Mouse (Mus musculus): Measurements from ENCODE around the gene Itpr1. TPM values are rescaled to one million over a fixed set of nuclear protein-coding genes. Genes with fewer than 3 reads are reported as not detected.
"Not testable (repeated sequence)": the region's sequence is repeated elsewhere in the genome, so short reads cannot be mapped to it uniquely, and the experiment has no call there.

Gene Itpr1
- polyA plus RNA-seq, 1 experiment from 2014 or later = 11.4 TPM

DNA sequence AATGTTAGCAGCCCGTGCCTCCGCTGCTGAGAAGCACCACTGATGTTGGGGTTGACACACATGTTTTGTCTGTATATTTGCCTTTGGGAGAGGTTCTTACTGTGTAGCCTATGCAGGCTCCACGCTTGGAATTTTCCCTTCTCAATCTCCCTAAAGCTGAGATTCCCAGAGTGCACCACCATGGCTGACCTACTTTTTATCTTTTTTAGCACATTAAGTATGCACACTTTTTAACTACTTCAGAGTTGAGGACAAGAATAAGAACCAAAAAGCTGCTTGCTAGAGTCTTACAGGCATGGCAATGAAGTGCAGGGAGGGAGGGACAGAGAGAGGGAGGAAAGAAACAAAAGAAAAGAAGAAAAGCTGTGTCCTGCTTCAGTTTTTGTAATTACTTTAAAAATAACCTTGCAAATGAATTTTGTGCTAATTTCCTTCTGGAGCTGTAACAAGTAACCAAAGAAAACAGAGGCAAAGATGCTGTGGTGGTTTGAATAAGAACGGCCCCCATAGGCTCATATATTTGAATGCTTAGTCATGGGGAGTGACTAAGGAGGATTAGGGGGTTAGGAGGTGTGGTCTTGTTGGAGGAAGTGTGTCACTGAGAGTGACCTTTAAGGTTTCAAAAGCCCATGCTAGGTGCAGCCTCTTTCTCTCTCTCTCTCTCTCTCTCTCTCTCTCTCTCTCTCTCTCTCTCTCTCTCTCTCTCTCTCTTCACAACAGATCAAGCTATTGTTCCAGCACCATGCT lies 344.9 kb downstream of the Itpr1 start:
- no peaks in the 10 kb centered on the region for H3K4me1 ChIP-seq (ENCODE audit: control insufficient read depth, insufficient read depth, low read length)
- no peak overlapping the region for H3K4me2 ChIP-seq (ENCODE audit: low read depth, low read length)
- no peaks in the 10 kb centered on the region for H3K27me3 ChIP-seq (ENCODE audit: control insufficient read depth, insufficient read depth, low read length)
- no peaks in the 10 kb centered on the region for H3K9me3 ChIP-seq (replicated peaks; ENCODE audit: control insufficient read depth, low read length)
- no peak overlapping the region for H3K9ac ChIP-seq (ENCODE audit: low read length)
- no peak overlapping the region for H3K4me3 ChIP-seq (replicated peaks; ENCODE audit: low read length)
- 84% methylated on average over 4 of the region's 4 CpGs for WGBS
- no peak for ATAC-seq (ENCODE audit: insufficient read depth, low FRiP score)
- H3K36me3 ChIP-seq (ENCODE audit: control insufficient read depth, insufficient read depth, low read length) = no peaks in the 10 kb centered on the region
- H3K27ac ChIP-seq (ENCODE audit: low read length) = no peak overlapping the region

DNA sequence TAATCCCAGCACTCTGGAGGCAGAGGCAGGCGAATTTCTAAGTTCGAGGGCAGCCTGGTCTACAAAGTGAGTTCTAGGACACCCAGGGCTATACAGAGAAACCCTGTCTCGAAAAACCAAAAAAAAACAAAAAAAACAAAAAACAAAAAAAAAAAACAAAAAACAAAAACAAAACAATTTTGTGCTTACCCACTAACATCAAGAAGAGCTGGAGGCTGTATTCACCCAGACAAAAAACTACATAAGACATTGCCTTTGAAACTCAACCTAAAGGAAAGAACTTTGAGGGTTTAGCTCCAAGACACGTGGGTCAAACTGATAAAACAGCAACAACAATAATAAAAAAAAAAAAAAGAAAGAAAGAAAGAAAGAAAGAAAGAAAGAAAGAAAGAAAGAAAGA lies 346.3 kb downstream of the Itpr1 start:
- not testable (repeated sequence) for H3K4me1 ChIP-seq (ENCODE audit: control insufficient read depth, insufficient read depth, low read length); H3K4me2 ChIP-seq (ENCODE audit: low read depth, low read length)

DNA sequence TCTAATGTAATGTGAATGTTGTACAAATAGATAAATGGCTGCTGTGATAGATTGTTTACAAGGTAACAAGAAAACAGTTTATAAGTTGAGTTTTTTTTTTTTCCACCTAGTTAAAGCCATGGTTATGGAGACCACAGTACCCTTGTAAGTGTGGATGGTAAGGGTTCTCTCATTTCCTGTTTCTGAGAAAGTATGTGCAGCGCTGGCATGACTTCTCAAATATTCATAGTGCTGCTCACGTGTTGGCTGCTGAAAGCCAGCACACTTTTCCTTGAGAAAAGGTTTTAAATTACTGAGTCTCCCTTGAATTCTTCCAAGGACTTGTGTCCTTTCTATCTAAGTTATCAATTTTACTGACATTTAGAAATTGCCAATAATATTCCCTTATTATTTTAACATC lies 350.1 kb downstream of the Itpr1 start:
- WGBS = 77% methylated on average over 2 of the region's 2 CpGs
- no peak overlapping the region for H3K27ac ChIP-seq (ENCODE audit: low read length)
- H3K4me3 ChIP-seq (replicated peaks; ENCODE audit: low read length) = no peak overlapping the region
- no peaks in the 10 kb centered on the region for H3K36me3 ChIP-seq (ENCODE audit: control insufficient read depth, insufficient read depth, low read length)
- H3K27me3 ChIP-seq (ENCODE audit: control insufficient read depth, insufficient read depth, low read length) = no peaks in the 10 kb centered on the region
- no peak overlapping the region for H3K4me2 ChIP-seq (ENCODE audit: low read depth, low read length)
- no peaks in the 10 kb centered on the region for H3K4me1 ChIP-seq (ENCODE audit: control insufficient read depth, insufficient read depth, low read length)
- ATAC-seq (ENCODE audit: insufficient read depth, low FRiP score) = no peak
- H3K9ac ChIP-seq (ENCODE audit: low read length) = no peak overlapping the region
- H3K9me3 ChIP-seq (replicated peaks; ENCODE audit: control insufficient read depth, low read length) = no peaks in the 10 kb centered on the region

More for the DNA sequence above, 346.3 kb downstream of the Itpr1 start:
- not testable (repeated sequence) for H3K36me3 ChIP-seq (ENCODE audit: control insufficient read depth, insufficient read depth, low read length); H3K27me3 ChIP-seq (ENCODE audit: control insufficient read depth, insufficient read depth, low read length); H3K9me3 ChIP-seq (replicated peaks; ENCODE audit: control insufficient read depth, low read length); H3K27ac ChIP-seq (ENCODE audit: low read length); H3K4me3 ChIP-seq (replicated peaks; ENCODE audit: low read length); ATAC-seq (ENCODE audit: insufficient read depth, low FRiP score); H3K9ac ChIP-seq (ENCODE audit: low read length)
- 87% methylated on average over 4 of the region's 4 CpGs for WGBS

DNA sequence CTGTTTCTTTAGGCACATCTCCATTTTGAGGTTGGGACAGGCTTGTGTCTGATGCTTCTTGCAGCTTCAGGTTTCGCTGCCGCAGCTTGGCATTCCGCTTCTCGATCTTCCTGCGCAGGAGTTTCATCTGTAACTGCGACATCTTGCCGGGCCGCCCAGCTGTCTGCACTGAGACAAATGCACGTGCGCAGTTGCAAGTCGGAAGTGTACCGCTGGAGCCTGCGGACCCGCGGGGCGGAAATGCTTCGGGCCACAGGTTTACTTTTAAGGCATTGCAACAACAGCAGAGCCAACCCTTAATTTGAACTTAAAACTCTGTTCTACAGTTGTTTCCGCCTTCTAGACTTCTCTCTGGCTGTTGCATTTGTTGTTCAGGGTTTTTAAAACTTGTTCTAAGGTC lies 352.6 kb downstream of the Itpr1 start:
- H3K4me3 ChIP-seq (replicated peaks; ENCODE audit: low read length); H3K9me3 ChIP-seq (replicated peaks; ENCODE audit: control insufficient read depth, low read length); H3K4me2 ChIP-seq (ENCODE audit: low read depth, low read length); H3K27me3 ChIP-seq (ENCODE audit: control insufficient read depth, insufficient read depth, low read length); ATAC-seq (ENCODE audit: insufficient read depth, low FRiP score); H3K4me1 ChIP-seq (ENCODE audit: control insufficient read depth, insufficient read depth, low read length); H3K9ac ChIP-seq (ENCODE audit: low read length); H3K27ac ChIP-seq (ENCODE audit: low read length); H3K36me3 ChIP-seq (ENCODE audit: control insufficient read depth, insufficient read depth, low read length): not testable (repeated sequence)
- WGBS = 76% methylated on average over 18 of the region's 18 CpGs

DNA sequence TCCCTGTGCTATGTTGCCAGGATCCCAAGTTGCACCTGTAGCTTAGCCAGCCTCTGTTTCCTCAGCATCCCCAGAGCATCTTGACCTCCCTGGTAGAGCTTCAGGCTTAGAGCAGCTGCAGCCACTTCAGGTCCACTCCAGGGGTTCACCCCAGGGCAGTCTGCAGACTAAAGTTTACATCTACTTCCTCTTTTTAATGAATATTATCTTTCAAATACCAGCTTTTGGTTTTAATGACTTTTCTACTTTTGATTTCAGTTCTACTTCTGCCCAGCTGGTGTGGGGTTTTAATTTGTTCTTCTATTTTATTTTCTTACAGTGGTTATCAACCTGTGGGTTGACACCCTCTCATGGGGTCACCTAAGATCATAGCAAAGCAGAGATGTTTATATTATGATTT lies 353.7 kb downstream of the Itpr1 start:
- Histone ChIP-seq H3K9ac (ENCODE audit: low read length) (no peak overlapping the region), H3K9me3 (replicated peaks; ENCODE audit: control insufficient read depth, low read length) (no peaks in the 10 kb centered on the region), H3K4me2 (ENCODE audit: low read depth, low read length) (no peak overlapping the region), H3K4me3 (replicated peaks; ENCODE audit: low read length) (no peak overlapping the region), H3K27me3 (ENCODE audit: control insufficient read depth, insufficient read depth, low read length) (no peaks in the 10 kb centered on the region), H3K4me1 (ENCODE audit: control insufficient read depth, insufficient read depth, low read length) (peaks cover 12% of the 10 kb centered on the region), H3K27ac (ENCODE audit: low read length) (no peak overlapping the region), H3K36me3 (ENCODE audit: control insufficient read depth, insufficient read depth, low read length) (no peaks in the 10 kb centered on the region)
- no peak for ATAC-seq (ENCODE audit: insufficient read depth, low FRiP score)

DNA sequence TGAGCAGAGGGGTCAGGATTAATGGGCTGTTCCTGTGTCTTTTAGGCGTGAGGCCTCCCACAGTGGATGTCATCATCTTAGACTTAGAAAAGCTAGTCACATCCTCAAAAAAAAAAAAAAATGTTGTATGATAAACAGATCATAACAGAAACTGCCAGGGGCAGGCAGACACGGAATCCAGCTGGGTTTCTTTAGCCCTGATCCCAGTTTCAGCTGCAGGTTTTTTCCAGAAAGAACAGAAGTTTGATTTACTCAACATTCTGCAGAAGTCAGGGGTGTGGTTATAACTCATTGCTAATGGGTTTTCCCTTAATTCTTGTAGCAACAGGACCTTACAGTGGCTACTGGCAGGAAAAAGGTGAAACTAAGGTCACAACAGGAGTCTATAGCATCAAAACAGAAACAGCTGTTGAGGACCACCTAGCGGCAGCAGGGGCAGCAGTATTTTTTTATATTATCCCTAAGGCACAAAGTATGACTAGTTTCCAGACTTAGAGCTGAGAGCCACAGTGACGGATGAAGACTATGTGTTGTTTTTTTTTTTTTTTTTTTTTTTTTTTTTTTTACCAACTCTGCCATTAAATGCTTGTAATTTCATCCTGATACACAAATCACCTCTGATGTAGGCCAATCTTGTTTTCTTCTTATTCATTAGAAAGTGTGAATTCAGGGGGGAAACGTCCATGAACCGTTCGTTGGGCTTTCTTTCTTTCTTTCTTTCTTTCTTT lies 356.7 kb downstream of the Itpr1 start:
- WGBS = 38% methylated on average over 7 of the region's 7 CpGs
- no peak overlapping the region for H3K9ac ChIP-seq (ENCODE audit: low read length)
- no peaks in the 10 kb centered on the region for H3K36me3 ChIP-seq (ENCODE audit: control insufficient read depth, insufficient read depth, low read length)
- peak; percentile 14 for ATAC-seq (ENCODE audit: insufficient read depth, low FRiP score)
- peaks cover 16% of the 10 kb centered on the region for H3K4me1 ChIP-seq (ENCODE audit: control insufficient read depth, insufficient read depth, low read length)
- H3K27ac ChIP-seq (ENCODE audit: low read length) = peak overlapping the region; percentile 74
- no peak overlapping the region for H3K4me3 ChIP-seq (replicated peaks; ENCODE audit: low read length)
- no peaks in the 10 kb centered on the region for H3K9me3 ChIP-seq (replicated peaks; ENCODE audit: control insufficient read depth, low read length)
- H3K4me2 ChIP-seq (ENCODE audit: low read depth, low read length) = no peak overlapping the region
- H3K27me3 ChIP-seq (ENCODE audit: control insufficient read depth, insufficient read depth, low read length) = no peaks in the 10 kb centered on the region

DNA sequence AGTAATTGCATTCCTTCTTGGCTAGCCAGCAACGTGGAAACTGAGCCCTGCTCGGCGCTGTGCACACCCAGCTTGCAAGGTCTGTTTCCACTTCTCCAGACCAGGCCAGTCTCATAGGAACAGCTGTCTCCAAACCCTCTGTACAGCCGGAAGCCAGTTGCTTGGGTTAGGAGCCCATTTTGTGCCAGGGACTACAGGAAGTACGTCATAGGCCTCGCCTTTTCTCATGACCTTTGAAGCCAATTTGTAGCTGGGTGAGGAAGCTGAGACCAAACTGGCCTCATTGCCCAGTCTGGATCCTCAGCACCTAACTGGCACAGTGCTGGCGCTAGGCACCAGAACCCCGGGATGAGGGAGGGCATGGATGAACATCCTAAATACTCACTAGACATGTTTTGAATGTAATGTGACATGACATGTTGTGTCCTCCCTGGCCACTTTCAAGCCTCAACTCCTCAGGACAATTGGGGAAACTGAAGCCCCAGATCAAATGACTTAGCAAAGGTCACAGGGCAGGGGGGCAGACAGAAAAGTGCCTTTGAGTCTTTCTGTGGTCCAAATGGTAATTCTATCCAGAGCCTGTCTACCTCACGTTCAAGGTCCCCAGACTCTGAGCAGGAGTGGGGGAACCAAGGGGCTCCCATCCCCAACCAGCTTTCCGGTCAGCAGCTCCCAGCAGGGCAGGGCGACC lies 357.6 kb downstream of the Itpr1 start:
- Histone ChIP-seq H3K9ac (ENCODE audit: low read length) (peak overlapping the region; percentile 72), H3K4me1 (ENCODE audit: control insufficient read depth, insufficient read depth, low read length) (peaks cover 16% of the 10 kb centered on the region), H3K9me3 (replicated peaks; ENCODE audit: control insufficient read depth, low read length) (no peaks in the 10 kb centered on the region), H3K4me3 (replicated peaks; ENCODE audit: low read length) (peak overlapping the region; percentile 43), H3K27ac (ENCODE audit: low read length) (peak overlapping the region; percentile 92), H3K4me2 (ENCODE audit: low read depth, low read length) (peak overlapping the region; percentile 65), H3K36me3 (ENCODE audit: control insufficient read depth, insufficient read depth, low read length) (no peaks in the 10 kb centered on the region), H3K27me3 (ENCODE audit: control insufficient read depth, insufficient read depth, low read length) (no peaks in the 10 kb centered on the region)
- 21% methylated on average over 11 of the region's 11 CpGs for WGBS
- 0 out of 2 replicates have a peak, but pooled peaks have one; percentile 5 for ATAC-seq (ENCODE audit: insufficient read depth, low FRiP score)

DNA sequence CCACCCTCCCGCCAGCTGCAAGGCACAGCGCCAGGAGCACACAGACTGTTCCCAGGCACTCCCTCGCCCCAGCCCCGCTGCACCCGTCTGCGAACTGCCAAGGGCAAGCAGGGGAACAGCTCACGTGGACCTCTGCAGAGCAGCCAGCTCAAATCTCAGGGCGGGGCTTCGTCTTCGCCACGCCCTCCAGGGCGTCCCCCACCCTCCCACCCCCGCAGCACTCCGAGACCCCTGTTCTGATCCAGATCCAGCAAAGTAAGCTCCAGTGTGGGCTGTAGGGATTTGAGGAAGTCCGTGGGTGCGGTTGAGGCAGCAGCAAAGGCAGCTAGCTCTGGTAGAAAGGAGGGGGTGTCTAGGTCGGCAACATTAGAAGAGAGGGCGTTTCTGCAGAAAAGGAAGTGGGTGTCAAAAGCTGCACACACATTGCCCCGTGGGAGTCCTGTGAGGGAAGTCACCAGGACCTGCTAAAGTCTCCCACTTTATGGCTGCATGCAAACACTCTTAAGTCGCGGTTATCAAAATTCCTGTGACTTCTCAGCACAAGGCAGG lies 358.2 kb downstream of the Itpr1 start:
- peak; percentile 94 for ATAC-seq (ENCODE audit: insufficient read depth, low FRiP score)
- no peaks in the 10 kb centered on the region for H3K9me3 ChIP-seq (replicated peaks; ENCODE audit: control insufficient read depth, low read length)
- no peaks in the 10 kb centered on the region for H3K36me3 ChIP-seq (ENCODE audit: control insufficient read depth, insufficient read depth, low read length)
- H3K27me3 ChIP-seq (ENCODE audit: control insufficient read depth, insufficient read depth, low read length) = no peaks in the 10 kb centered on the region
- under 1% methylated on average over 21 of the region's 21 CpGs for WGBS
- H3K4me3 ChIP-seq (replicated peaks; ENCODE audit: low read length) = peak overlapping the region; percentile 43
- peak overlapping the region; percentile 65 for H3K4me2 ChIP-seq (ENCODE audit: low read depth, low read length)
- peak overlapping the region; percentile 92 for H3K27ac ChIP-seq (ENCODE audit: low read length)
- peaks cover 16% of the 10 kb centered on the region for H3K4me1 ChIP-seq (ENCODE audit: control insufficient read depth, insufficient read depth, low read length)
- peak overlapping the region; percentile 72 for H3K9ac ChIP-seq (ENCODE audit: low read length)

DNA sequence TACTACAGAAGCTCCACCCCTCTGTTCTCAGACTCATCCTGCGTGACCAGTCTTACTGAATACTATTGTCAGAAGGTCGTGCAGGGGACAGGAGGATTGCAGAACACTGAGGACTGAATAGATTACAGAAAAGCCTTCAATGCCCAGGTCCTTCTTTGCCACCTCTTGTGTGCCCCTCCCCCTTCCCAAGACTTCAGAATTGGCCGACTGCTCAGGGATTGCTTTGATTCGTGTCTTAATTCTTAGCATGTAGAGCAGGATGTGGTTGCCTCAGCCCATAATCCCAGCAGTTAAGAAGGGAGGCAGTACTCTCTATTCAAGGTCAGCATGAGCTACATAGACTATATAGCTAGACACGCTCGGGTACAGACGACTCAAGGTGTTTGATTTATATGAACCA lies 359.8 kb downstream of the Itpr1 start:
- Histone ChIP-seq H3K27ac (ENCODE audit: low read length) (peak overlapping the region; percentile 34; the same call in 1 of the 2 replicates), H3K4me2 (ENCODE audit: low read depth, low read length) (no peak overlapping the region), H3K9me3 (replicated peaks; ENCODE audit: control insufficient read depth, low read length) (no peaks in the 10 kb centered on the region), H3K9ac (ENCODE audit: low read length) (no peak overlapping the region), H3K27me3 (ENCODE audit: control insufficient read depth, insufficient read depth, low read length) (no peaks in the 10 kb centered on the region), H3K4me3 (replicated peaks; ENCODE audit: low read length) (no peak overlapping the region), H3K4me1 (ENCODE audit: control insufficient read depth, insufficient read depth, low read length) (peaks cover 16% of the 10 kb centered on the region), H3K36me3 (ENCODE audit: control insufficient read depth, insufficient read depth, low read length) (no peaks in the 10 kb centered on the region)
- 48% methylated on average over 7 of the region's 7 CpGs for WGBS
- ATAC-seq (ENCODE audit: insufficient read depth, low FRiP score) = no peak

Measured in stomach, embryonic 16.5 days (tissue).